Mouse (Mus musculus) gastrocnemius, adult 2 months (tissue): ENCODE data around the gene Padi1. TPM values are rescaled to one million over a fixed set of nuclear protein-coding genes. Genes with fewer than 3 reads are reported as not detected.

Experiments
- DNase-seq: peaks from one replicate; pipeline ENCODE4 v3.0.0; 2022
- H3K27ac ChIP-seq: fragments of 200-600 bp; 2 replicates; pipeline ENCODE4 v1.8.1; 2022; ENCODE audit warnings: mild to moderate bottlenecking
- H3K4me3 ChIP-seq: fragments of 200-600 bp; 2 replicates; pipeline ENCODE4 v1.8.1; 2022; ENCODE audit warnings: mild to moderate bottlenecking, moderate library complexity
- CTCF ChIP-seq: fragments of 200-600 bp; IDR thresholded peaks from 2 replicates; pipeline ENCODE4 v1.8.1; 2022; ENCODE audit warnings: antibody characterized with exemption, mild to moderate bottlenecking, moderate library complexity
- intact Hi-C: fragments of 180-260 bp; cut with DNase I; formaldehyde crosslinking; loops from one replicate; pipeline ENCODE4 v1.15.1; 2025
- total RNA-seq, 2 experiments: library from RNA; stranded (reverse); gene quantifications; 2 replicates each; pipeline ENCODE4 v1.2.3; 2021

The Padi1 gene
- total RNA-seq, 2 experiments from 2014 or later: 0.22 TPM; not detected in 1

DNA sequence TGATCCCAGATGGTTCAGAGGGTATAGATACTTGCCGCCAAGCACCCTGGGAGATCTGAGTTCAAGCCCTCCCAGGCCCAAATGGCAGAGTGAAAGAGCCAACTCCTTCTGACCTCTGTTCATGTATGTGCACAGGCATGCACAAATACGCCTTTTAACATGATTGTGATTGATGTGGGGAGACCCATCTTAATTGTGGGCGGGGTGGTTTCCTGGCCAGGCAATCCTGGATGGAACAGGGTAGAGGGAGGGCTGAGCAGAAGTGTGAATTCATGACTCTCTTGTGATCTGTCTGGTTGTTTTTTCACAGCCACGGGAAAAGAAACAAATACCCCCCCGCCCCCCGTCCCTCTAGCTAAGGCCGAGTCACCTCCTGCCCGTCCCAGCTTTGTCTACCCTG, 12.8 kb downstream of the Padi1 start:
- no peak overlapping the region for H3K27ac ChIP-seq
- H3K4me3 ChIP-seq: no peak overlapping the region
- intact Hi-C loops: no loop called here
- no peak for TF ChIP-seq CTCF
- no peak for DNase-seq

DNA sequence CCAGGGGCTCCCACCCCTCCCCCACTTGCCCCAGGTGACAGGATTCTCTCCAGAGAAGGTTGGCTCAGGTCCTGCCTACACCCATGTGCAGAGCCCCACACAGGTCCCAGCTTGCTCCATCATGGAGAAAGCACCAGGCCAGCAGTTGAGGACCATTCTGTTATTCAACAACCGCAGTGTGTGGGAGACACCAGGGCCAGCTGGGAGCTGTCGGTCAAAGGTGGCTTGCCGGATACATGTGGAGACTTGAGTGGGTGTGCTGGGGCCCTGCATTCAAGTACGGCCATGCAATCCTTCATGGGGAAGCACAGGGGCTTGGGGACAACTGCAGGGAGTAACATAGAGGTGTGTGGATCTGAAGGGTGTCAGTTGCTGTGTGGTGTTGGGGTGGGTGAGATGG, 13.8 kb downstream of the Padi1 start:
- intact Hi-C loops: no loop called here
- TF ChIP-seq CTCF: no peak
- DNase-seq: no peak
- H3K4me3 ChIP-seq: no peak overlapping the region
- H3K27ac ChIP-seq: no peak overlapping the region

DNA sequence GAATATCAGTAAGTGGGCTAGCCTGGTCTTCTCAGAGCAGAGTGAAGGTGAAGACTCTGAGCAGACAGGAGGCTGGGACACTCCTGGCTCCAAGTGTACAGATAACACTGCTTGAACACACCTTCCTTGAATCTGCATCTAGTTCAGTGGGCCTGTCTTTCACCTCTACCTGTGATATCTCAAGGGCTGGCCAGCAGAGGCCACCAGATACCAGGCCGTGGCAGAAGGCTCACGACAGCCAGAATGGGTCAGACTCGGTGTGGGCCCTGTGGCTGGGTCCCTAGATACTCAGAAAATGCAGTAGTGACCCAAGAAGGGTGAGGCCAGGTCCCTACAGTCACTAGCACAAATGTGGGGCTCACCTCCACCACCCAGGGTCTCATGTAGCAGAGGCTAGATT, 18.3 kb downstream of the Padi1 start:
- TF ChIP-seq CTCF: peak; percentile 22; the same call in 1 of the 2 replicates

DNA sequence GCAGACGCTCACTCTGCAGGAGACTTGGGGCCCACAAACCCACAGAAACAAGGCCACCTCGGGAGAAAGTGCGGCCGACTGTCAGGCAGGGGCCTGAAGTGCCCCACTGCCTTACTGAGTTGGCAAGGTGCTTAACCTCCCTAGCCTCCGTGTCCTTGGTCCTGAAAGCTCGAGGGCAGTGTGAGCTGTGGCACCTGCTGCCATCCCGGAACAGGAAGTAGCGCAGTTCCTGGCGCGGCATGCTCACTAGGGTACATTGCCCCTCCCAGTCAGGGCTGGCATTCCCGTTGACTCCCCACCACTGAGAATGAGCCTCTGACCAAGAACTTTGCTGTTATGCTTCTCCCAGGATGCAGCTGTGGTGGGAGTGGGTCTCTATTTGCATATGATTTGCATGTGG, 19.6 kb downstream of the Padi1 start:
- intact Hi-C loops: no loop called here
- TF ChIP-seq CTCF: no peak
- Histone ChIP-seq H3K4me3 (no peak overlapping the region), H3K27ac (no peak overlapping the region)
- DNase-seq: no peak

More for the DNA sequence above, 18.3 kb downstream of the Padi1 start:
- H3K4me3 ChIP-seq: no peak overlapping the region
- no peak for DNase-seq
- intact Hi-C loops: no loop called here
- H3K27ac ChIP-seq: no peak overlapping the region

DNA sequence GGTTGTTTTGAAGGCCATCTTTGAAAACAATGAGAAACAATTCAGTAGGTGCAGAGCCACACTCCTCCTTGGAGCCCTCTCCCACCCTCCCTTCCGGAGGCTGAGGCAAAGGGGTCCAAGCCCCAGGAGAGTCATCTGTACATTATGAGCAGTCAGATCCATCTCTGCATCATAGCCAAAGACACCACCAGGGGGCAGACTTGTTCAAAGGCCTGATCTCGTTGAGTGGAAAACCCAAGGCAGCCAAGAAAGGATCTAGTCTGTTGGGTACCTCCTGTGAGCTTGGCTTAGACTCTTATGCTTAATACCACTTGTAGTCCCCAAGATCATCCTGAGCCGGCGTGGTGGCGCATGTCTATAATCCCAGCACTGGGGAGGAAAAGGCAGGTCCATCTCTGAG, 23.6 kb downstream of the Padi1 start:
- H3K27ac ChIP-seq: no peak overlapping the region
- intact Hi-C loops: loop anchor here (1.0 to 2.0 kb wide), 2 partner anchors 80 to 135 kb away; no protein-coding TSS in a partner anchor
- peak; percentile 76 for DNase-seq
- no peak overlapping the region for H3K4me3 ChIP-seq
- TF ChIP-seq CTCF: peak; percentile 70

DNA sequence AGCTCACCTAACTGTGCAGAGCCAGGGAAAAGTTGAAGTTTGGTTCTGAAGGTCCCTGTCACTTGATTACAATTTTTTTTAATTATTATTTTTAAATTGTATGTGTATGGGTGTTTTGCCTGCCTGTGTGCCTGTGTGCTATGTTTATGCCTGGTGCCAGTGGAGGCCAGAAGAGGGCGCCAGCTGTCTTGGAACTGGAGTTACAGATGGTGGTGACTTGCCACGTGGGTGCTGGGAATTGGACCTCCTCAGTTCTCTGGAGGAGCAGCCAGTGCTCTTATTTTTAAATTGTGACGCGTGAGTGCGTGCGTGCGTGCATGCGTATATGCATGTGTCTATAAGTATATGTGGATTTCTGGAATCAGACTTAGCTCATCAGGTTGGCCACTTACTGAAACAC, 28.2 kb downstream of the Padi1 start:
- no peak overlapping the region for H3K27ac ChIP-seq
- H3K4me3 ChIP-seq: no peak overlapping the region
- intact Hi-C loops: no loop called here
- DNase-seq: no peak
- TF ChIP-seq CTCF: no peak

DNA sequence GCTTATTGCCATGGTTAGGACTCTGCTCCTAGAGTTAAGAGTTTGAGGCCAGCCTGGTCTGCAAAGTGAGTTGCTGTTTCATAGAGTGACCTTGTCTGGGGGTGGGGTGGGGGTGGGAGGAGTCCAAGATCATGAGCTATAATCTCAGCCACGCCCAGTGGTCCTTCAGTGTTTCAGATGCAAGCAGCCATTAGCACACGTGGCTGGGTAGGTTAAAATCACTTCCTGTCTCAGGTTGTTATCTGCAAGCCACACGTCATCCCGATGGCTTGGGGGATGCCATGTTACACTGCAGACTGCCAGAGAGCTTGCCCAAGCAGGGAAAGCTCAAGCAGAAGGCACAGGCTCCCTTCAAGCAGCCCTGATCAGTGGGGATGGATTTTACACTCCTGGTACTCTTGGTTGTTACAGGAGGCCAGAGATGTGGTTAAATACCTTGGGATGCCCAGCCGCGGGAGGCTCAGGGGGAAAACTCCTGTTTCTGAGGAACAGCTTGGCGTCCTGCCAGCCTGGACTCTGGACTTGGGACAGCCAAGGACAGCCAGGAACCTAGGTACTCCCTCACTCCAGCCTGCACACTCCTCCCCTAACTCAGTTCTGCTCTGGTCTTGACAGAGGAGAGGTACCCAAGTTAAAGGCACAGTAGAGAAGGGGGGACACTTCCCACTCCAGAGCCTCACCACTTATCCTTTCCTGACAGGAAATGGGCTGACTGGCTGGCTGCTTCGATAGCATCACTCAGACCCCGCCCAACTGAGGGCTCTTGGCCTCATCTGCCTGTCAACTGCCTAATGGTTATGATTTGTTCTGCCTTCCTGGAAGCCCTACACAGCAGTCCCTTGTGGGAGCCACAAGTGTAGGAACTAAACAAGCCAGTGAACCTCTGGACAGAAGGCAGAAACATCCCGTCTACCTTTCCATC, 29.3 kb downstream of the Padi1 start:
- intact Hi-C loops: no loop called here
- Histone ChIP-seq H3K4me3 (no peak overlapping the region), H3K27ac (no peak overlapping the region)
- DNase-seq: no peak
- TF ChIP-seq CTCF: no peak

DNA sequence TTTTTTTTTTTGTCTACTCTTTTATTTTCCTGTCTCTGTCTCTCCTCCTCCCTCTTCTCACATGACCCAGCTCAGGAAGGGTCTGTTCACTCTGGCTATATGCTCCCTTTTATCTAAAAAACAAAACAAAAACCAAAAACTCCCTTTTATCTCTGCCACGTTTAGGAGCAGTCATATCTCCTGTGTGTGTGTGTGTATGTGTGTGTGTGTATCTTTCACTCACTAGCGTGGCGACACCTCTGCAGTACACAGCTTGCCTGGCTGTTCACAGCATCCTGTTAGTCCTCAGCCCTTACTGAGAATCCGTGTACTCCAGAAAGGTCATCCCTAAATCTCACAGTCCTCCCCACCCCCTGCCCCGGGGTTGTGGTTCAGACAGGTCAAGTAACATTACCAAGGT, 30.1 kb downstream of the Padi1 start:
- DNase-seq: no peak
- no peak overlapping the region for H3K4me3 ChIP-seq
- intact Hi-C loops: no loop called here
- no peak overlapping the region for H3K27ac ChIP-seq
- TF ChIP-seq CTCF: no peak

DNA sequence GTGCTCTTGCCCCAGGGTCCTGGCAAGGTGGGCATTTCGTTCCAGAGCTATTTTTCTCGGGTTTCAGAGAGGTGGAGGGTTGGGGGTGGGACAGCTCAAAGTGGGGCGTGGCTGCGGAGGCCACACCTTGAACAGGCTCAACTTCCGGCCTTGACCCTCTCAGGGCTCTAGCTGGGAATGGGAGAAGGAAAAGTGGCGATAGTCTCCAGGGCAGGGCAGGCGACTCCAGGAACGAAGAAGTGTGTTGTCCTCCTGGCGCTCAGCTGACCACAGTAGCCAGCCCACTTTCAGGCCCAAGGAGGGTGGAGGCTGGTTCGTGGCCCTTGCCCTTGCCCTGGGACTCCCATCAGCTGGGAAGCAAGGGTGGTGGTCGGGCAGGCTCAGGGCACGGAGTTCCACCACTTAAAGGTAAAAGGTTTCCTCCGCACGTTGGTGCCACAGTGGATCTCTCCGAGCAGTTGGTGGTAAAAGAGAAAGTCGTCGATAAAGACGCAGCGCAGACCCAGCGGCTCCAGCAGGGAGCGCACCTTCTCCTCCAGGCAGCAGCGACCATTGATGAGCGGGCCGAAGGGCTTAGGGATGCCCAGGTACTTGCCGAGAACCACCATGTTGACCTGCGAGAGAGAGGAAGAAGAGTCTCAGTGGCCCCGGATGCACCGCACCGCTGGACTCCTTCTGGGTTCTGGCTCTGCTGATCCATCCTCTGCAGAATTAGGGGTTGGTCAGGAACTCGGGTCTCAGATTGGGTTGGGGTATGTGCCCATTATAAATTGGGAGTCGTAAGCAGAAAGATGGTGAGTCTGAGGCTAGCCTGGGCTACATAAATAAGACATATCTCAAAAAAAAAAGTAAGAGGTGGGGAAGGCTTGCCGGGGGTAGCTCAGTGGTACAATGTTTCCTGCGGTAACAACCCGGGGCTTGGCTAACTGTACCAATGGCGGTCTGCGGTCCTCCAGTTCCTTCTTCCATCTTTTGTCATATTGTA, 31.0 kb downstream of the Padi1 start:
- peak; percentile 63 for TF ChIP-seq CTCF
- H3K27ac ChIP-seq: peak overlapping the region; percentile 86
- intact Hi-C loops: no loop called here
- DNase-seq: peak; percentile 63
- H3K4me3 ChIP-seq: peak overlapping the region; percentile 80

DNA sequence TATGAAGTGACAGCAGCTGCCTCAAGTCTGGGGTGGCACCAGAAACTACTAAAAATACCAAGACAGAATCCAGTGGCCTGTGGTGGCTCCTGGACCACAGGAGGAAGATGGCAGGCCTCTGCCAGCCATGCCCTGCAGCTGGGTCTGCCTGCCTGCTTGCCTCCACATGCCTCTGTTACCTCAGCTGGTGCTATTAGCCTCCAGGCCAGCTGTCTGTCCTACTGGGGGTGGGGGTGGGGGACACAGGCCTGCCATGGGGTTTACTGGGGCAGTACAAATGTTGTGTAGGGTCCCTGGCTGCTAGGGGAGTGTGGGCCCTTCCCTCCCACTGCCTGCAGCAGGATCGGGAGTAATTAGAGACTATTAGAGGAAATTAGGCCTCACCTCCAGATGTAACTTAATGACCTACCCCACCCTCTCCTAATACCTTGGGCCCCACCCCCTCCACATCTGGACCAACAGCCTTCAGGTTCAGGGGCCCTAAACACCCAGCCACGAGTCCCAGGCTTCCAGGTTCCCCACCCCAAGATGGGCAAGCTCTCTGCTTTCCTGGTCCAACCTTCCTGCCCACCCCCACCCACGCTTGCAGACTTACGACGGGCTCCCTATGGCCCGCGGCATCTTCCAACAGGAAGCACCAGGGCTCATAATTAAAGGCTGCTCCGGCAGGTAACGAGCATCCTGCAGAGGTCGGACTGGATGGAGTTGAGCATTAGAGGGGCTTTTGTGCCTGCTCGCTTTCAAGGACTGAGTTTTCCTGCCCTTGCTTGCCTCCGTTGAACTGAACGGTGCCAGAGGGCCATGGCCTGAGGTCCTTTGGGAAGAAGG, 32.0 kb downstream of the Padi1 start:
- DNase-seq: no peak
- Histone ChIP-seq H3K4me3 (peak overlapping the region; percentile 80), H3K27ac (peak overlapping the region; percentile 46; the same call in 1 of the 2 replicates)
- intact Hi-C loops: no loop called here
- no peak for TF ChIP-seq CTCF

DNA sequence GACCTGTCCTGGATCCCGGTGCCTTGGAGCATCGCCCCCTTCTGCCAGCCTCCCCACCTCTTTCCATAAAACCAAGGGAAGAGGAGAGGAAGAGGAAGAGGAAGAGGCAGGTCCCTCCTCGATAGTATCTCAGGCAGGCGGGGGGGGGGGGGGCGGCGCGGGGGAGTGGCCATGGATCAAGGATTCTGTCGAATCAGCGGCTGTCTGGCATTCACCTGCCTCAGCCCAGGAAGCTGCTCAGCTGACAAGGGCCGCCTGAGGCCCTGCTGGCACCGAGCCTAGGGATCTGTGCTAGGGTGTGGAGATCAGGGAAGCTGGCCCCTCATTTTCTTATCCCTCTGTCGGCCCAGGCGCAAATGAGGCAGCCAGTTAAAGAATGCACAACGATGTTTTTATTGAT, 33.0 kb downstream of the Padi1 start:
- peak; percentile 45 for DNase-seq
- Histone ChIP-seq H3K4me3 (no peak overlapping the region), H3K27ac (no peak overlapping the region)
- TF ChIP-seq CTCF: no peak
- intact Hi-C loops: no loop called here

DNA sequence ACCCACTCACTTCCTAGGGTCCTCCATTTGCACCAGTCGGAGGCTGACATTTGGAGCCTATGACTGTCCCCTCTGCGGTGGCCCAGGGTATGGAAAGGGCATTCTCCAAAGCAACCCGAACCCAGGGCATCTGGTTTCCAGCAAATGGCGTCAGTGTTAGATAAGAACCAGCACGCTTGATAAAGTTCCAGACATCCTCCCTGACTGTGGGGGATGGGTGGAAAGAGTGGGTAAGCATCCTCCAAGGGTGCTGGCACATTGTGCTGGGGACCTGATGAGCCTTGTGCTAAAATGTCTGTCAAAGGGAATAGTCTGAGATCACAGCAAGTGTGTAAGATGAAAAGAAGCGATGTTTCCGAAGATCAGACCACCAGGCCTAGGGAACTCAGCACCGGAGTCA, 33.4 kb downstream of the Padi1 start:
- Histone ChIP-seq H3K27ac (no peak overlapping the region), H3K4me3 (no peak overlapping the region)
- TF ChIP-seq CTCF: no peak
- intact Hi-C loops: no loop called here
- DNase-seq: no peak
